Mouse (Mus musculus): ENCODE measurements around the gene Golph3.

GRCm38 (mm10) chr15:12376491-12377069, 55.3 kb downstream of the Golph3 start:
- TF ChIP-seq NANOG (IDR thresholded peaks at IDR 0.05; ENCODE audit: borderline replicate concordance, low read length) (no peak), CTCF (conservative IDR thresholded peaks at IDR 0.05; ENCODE audit: low read length) (no peak), POU5F1 (IDR thresholded peaks at IDR 0.05; ENCODE audit: borderline replicate concordance, low read length) (no peak)
